Mouse (Mus musculus): Measurements from ENCODE around the gene Uts2b. TPM values are rescaled to one million over a fixed set of nuclear protein-coding genes. Genes with fewer than 3 reads are reported as not detected.

Uts2b gene
- total RNA-seq (2023), result not detected

GRCm38 (mm10) chr16:27370191-27370590, at the start of gene Uts2b:
Gene Uts2b (minus strand): TSS chr16:27370239.

GRCm38 (mm10) chr16:27388761-27389451, 18.9 kb upstream of the Uts2b start, which contains the start of gene Ccdc50:
Gene Ccdc50 (plus strand): TSS chr16:27388869.

GRCm38 (mm10) chr16:27307189-27307588, 62.9 kb downstream of the Uts2b start, which contains the start of gene Ostn:
Gene Ostn (plus strand): TSS chr16:27307489.

Other genes with a start within 250 kb of the Uts2b start
- gene Ostn, start 62.8 kb downstream of the Uts2b start, total RNA-seq (2023), result not detected
- gene Ccdc50, start 18.6 kb upstream of the Uts2b start, total RNA-seq (2023), result 10 to 100 TPM; 19.7 to 24.9 TPM

Data from T-cell, adult 66 days (primary cell).